Mouse (Mus musculus) effector memory CD4-positive, alpha-beta T cell, adult 7 months (primary cell): ENCODE measurements around the gene Zfp663. TPM values are rescaled to one million over a fixed set of nuclear protein-coding genes. Genes with fewer than 3 reads are reported as not detected.

Source experiments
- polyA plus RNA-seq: library from polyadenylated mRNA; unstranded; fragments of 100-300 nt; shearing (Covaris generic); gene quantifications from one replicate; pipeline ENCODE4 v1.2.1, GENCODE M21; 2017

The Zfp663 gene
- polyA plus RNA-seq: not detected

GRCm38 (mm10) chr2:165368496-165368895 lies at the start of gene Zfp663:
TSS of gene Zfp663 (minus strand) at chr2:165368729.

GRCm38 (mm10) chr2:165387844-165388495 lies 19.4 kb upstream of the Zfp663 start, which contains the start of gene Zfp334:
TSS of gene Zfp334 (minus strand) at chr2:165388259.

GRCm38 (mm10) chr2:165326304-165327190 lies 42.0 kb downstream of the Zfp663 start, which contains the start of gene Elmo2:
TSS of gene Elmo2 (minus strand) at chr2:165326479.

Other genes starting within 250 kb of the Zfp663 start
- gene Cdh22, start 133.9 kb downstream of the Zfp663 start, polyA plus RNA-seq: 0.10 TPM
- gene Slc35c2, start 80.9 kb downstream of the Zfp663 start, polyA plus RNA-seq: 44.5 TPM
- 23.0 TPM for gene Elmo2, start 42.2 kb downstream of the Zfp663 start, polyA plus RNA-seq
- not detected for gene Zfp334, start 19.5 kb upstream of the Zfp663 start, polyA plus RNA-seq
- not detected for gene Ocstamp, start 31.7 kb upstream of the Zfp663 start, polyA plus RNA-seq
- 0.49 TPM for gene Slc13a3, start 104.5 kb upstream of the Zfp663 start, polyA plus RNA-seq
- gene Trp53rka, start 124.6 kb upstream of the Zfp663 start, polyA plus RNA-seq: 20.2 TPM
- gene Slc2a10, start 135.1 kb upstream of the Zfp663 start, polyA plus RNA-seq: 0.11 TPM
- 21.3 TPM for gene Eya2, start 226.3 kb upstream of the Zfp663 start, polyA plus RNA-seq